Mouse (Mus musculus): ENCODE measurements around the gene Exoc3l4.

The Exoc3l4 gene

GRCm38 (mm10) chr12:111416921-111417779 lies at the start of gene Exoc3l4:
Exoc3l4 (plus strand) TSS chr12:111417017.
- DNase-seq (ENCODE audit: low read depth, low spot score) = peak; percentile 30

- DNase-seq (ENCODE audit: low read depth, low spot score) = no peak
Measured at GRCm38 (mm10) chr12:111367065-111367464, 49.8 kb upstream of the Exoc3l4 start.

- DNase-seq (ENCODE audit: low read depth, low spot score) = no peak
Measured at GRCm38 (mm10) chr12:111370249-111370648, 46.6 kb upstream of the Exoc3l4 start.

- DNase-seq (ENCODE audit: low read depth, low spot score) = no peak
Measured at GRCm38 (mm10) chr12:111371905-111372304, 44.9 kb upstream of the Exoc3l4 start.

- DNase-seq (ENCODE audit: low read depth, low spot score) = no peak
Measured at GRCm38 (mm10) chr12:111373411-111373810, 43.4 kb upstream of the Exoc3l4 start.

GRCm38 (mm10) chr12:111374727-111375126 lies 42.1 kb upstream of the Exoc3l4 start:
- DNase-seq (ENCODE audit: low read depth, low spot score) = no peak

GRCm38 (mm10) chr12:111375559-111375958 lies 41.3 kb upstream of the Exoc3l4 start:
- DNase-seq (ENCODE audit: low read depth, low spot score) = no peak

GRCm38 (mm10) chr12:111376053-111376452 lies 40.8 kb upstream of the Exoc3l4 start:
- no peak for DNase-seq (ENCODE audit: low read depth, low spot score)

- peak; percentile 39 for DNase-seq (ENCODE audit: low read depth, low spot score)
Measured at GRCm38 (mm10) chr12:111376826-111377331, 39.9 kb upstream of the Exoc3l4 start.

GRCm38 (mm10) chr12:111377376-111377973 lies 39.3 kb upstream of the Exoc3l4 start, which contains the start of gene Cdc42bpb:
Cdc42bpb (minus strand) TSS chr12:111377718.
- DNase-seq (ENCODE audit: low read depth, low spot score) = peak; percentile 95

GRCm38 (mm10) chr12:111377986-111378490 lies 38.8 kb upstream of the Exoc3l4 start:
- peak; percentile 60 for DNase-seq (ENCODE audit: low read depth, low spot score)

- DNase-seq (ENCODE audit: low read depth, low spot score) = no peak
Measured at GRCm38 (mm10) chr12:111378812-111379211, 38.0 kb upstream of the Exoc3l4 start.

GRCm38 (mm10) chr12:111385883-111386641 lies 30.8 kb upstream of the Exoc3l4 start:
- DNase-seq (ENCODE audit: low read depth, low spot score) = no peak

GRCm38 (mm10) chr12:111386642-111387120 lies 30.1 kb upstream of the Exoc3l4 start:
- DNase-seq (ENCODE audit: low read depth, low spot score) = no peak

GRCm38 (mm10) chr12:111387146-111387545 lies 29.7 kb upstream of the Exoc3l4 start:
- DNase-seq (ENCODE audit: low read depth, low spot score) = no peak

- no peak for DNase-seq (ENCODE audit: low read depth, low spot score)
Measured at GRCm38 (mm10) chr12:111394008-111394407, 22.8 kb upstream of the Exoc3l4 start.

- DNase-seq (ENCODE audit: low read depth, low spot score) = no peak
Measured at GRCm38 (mm10) chr12:111396997-111397396, 19.8 kb upstream of the Exoc3l4 start.

GRCm38 (mm10) chr12:111401454-111402184 lies 15.2 kb upstream of the Exoc3l4 start:
- DNase-seq (ENCODE audit: low read depth, low spot score) = peak; percentile 88

GRCm38 (mm10) chr12:111404880-111405279 lies 11.9 kb upstream of the Exoc3l4 start:
- DNase-seq (ENCODE audit: low read depth, low spot score) = no peak

- DNase-seq (ENCODE audit: low read depth, low spot score) = no peak
Measured at GRCm38 (mm10) chr12:111406622-111407021, 10.2 kb upstream of the Exoc3l4 start, which contains the start of gene Lbhd2. Lbhd2 (plus strand) TSS chr12:111406809.

GRCm38 (mm10) chr12:111409583-111409982 lies 7.2 kb upstream of the Exoc3l4 start:
- DNase-seq (ENCODE audit: low read depth, low spot score) = no peak
